Mouse (Mus musculus): ENCODE measurements around the gene Mus81.

DNA sequence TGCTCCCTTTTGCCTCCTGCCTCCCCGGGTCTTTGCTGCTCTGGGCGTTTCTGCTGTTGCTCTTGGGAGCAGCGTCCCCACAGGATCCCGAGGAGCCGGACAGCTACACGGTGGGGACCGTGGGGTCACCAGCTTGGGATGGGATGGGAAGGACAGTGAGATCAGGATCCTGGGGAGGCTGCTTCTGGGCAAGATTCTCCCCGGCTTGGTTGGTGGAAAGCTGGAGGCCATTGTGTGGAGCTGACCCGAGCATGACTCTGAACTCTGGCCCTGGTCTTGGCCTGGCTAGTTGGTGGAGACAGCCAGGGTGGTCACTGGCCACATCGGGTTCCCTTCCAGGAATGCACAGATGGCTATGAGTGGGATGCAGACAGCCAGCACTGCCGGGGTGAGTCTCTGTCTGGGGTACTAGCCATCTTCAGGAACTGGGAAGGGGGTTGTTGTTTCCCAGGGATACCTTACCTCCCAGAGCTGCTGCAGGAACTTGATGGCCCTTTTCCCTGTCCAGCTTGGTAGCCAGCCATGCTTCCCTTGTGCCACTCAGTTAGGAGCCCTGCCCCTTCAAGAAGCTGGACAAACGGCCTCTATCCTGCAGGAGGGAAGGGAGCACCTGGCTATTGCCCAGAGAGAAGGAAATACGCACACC is 13.0 kb downstream of the Mus81 start:
- no peak for TF ChIP-seq ZNF384 (IDR thresholded peaks at IDR 0.05; ENCODE audit: low read depth, low read length)
- no peak for TF ChIP-seq CHD2 (IDR thresholded peaks at IDR 0.05; ENCODE audit: low read depth, low read length)
- no peak for TF ChIP-seq ZC3H11A (IDR thresholded peaks at IDR 0.05; ENCODE audit: borderline replicate concordance, low read depth, low read length)
- TF ChIP-seq HCFC1 (IDR thresholded peaks at IDR 0.05; ENCODE audit: borderline replicate concordance, insufficient read depth, low read length): no peak

Data from ES-E14 (cell line).